Comparison of ENCODE assay signal across 21 mouse cellular contexts in the genomic region with DNA sequence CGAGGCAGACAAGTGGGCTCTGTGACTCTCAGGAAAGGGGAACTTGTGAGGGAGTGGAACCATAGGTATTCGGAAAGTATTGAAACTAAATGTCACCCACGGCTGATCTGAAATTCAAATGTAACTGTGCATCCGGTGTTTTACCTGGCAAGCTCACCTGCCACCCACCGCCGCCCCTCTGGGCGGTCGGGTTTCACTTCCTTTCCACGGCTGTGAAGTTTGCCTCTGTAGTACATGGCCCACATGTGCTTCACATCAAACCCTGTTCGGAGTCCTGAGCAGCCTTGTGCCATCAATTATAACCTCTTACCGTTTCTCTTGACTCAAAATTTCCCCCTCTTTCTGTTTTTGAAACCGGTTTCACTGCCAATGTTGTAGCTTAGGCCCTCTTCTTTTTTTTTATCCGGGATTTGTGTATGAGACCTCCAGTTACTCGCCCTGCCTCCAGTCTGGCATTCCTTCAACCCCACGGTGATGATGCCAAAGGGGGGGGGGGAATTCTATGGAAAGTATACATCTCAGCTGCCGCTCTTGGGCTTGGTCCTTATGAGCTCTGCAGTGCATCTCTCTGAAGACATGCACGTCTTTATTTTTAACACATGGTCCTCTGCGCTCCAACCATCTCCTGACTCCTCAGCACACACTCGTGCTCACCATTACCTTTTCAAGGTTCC.
DNase-seq lines count a peak whose midpoint lies in the region; ATAC-seq and TF ChIP-seq lines count a peak whose summit lies in the region.
"Had no signal": no experiment of that assay in that cellular context is flagged by ENCODE, and none has a peak within 500 bp of the region (broad histone marks: within the 10 kb centered on the region; RNA-seq: fewer than 3 reads in every experiment).

No protein-coding gene starts in this region.

- peaks cover 2% of the 10 kb centered on the region; the same call in 1 of the 2 replicates for H3K4me1 ChIP-seq in lung, embryonic 16.5 days (replicated peaks; ENCODE audit: control insufficient read depth, insufficient read depth, low read length)
- peaks cover 0 to 45% of the 10 kb centered on the region in 2 experiments; a peak in 2 of 4 replicates for H3K4me1 ChIP-seq in CH12.LX (ENCODE audit: control insufficient read depth in 1 of 2, insufficient read depth in 2 of 2)
- H3K4me1 ChIP-seq in embryonic facial prominence, embryonic 14.5 days (ENCODE audit: control insufficient read depth, insufficient read depth, low read length), result no peaks in the 10 kb centered on the region; the same call in 1 of the 2 replicates
- peaks cover 17% of the 10 kb centered on the region for H3K4me1 ChIP-seq in limb, embryonic 13.5 days
- H3K4me1 ChIP-seq: hindbrain, embryonic 12.5 days; intestine, embryonic 15.5 days; liver, embryonic 15.5 days; neural tube, embryonic 12.5 days had no signal

- no peak overlapping the region for H3K9ac ChIP-seq in lung, embryonic 16.5 days (ENCODE audit: low read length)
- H3K9ac ChIP-seq in CH12.LX (ENCODE audit: insufficient read depth, low read depth), result no peak overlapping the region
- no peak overlapping the region for H3K9ac ChIP-seq in embryonic facial prominence, embryonic 14.5 days (ENCODE audit: low read depth, low read length)
- H3K9ac ChIP-seq in limb, embryonic 13.5 days, result no peak overlapping the region
- H3K9ac ChIP-seq: forebrain, postnatal 0 days; hindbrain, embryonic 12.5 days; intestine, embryonic 15.5 days; liver, embryonic 15.5 days; neural tube, embryonic 12.5 days had no signal

- TF ChIP-seq EP300 in CH12.LX (IDR thresholded peaks at IDR 0.05; ENCODE audit: low read length), result peak; percentile 92

- H3K4me2 ChIP-seq in lung, embryonic 16.5 days (ENCODE audit: low read depth, low read length), result no peak overlapping the region
- peak overlapping the region; percentile 55 for H3K4me2 ChIP-seq in CH12.LX (ENCODE audit: insufficient read depth, low read depth, poor library complexity, severe bottlenecking)
- peak overlapping the region; percentile 23 for H3K4me2 ChIP-seq in embryonic facial prominence, embryonic 14.5 days (ENCODE audit: low read depth, low read length)
- H3K4me2 ChIP-seq in limb, embryonic 13.5 days (replicated peaks), result peak overlapping the region; percentile 16; the same call in 1 of the 2 replicates
- H3K4me2 ChIP-seq: hindbrain, embryonic 12.5 days; intestine, embryonic 15.5 days; liver, embryonic 15.5 days; midbrain, embryonic 11.5 days; neural tube, embryonic 12.5 days had no signal

- no peaks in the 10 kb centered on the region for H3K79me2 ChIP-seq in CH12.LX (replicated peaks; ENCODE audit: control insufficient read depth, extremely low read depth, insufficient read depth, poor library complexity, severe bottlenecking)

- no peak for TF ChIP-seq POLR2A in CH12.LX (IDR thresholded peaks at IDR 0.05; ENCODE audit: low read depth, low read length)

- TF ChIP-seq CTCF in CH12.LX (conservative IDR thresholded peaks at IDR 0.05 in 1 of 2, IDR thresholded peaks at IDR 0.05 in 1 of 2; ENCODE audit: low read depth in 2 of 2, low read length in 2 of 2), result no peak

- H3K9me3 ChIP-seq in lung, embryonic 16.5 days (ENCODE audit: control insufficient read depth, low read length), result no peaks in the 10 kb centered on the region
- H3K9me3 ChIP-seq in CH12.LX (replicated peaks; ENCODE audit: low read length), result peaks cover 7% of the 10 kb centered on the region
- H3K9me3 ChIP-seq in embryonic facial prominence, embryonic 14.5 days (ENCODE audit: control insufficient read depth, low read length), result no peaks in the 10 kb centered on the region
- no peaks in the 10 kb centered on the region for H3K9me3 ChIP-seq in limb, embryonic 13.5 days
- H3K9me3 ChIP-seq: hindbrain, embryonic 12.5 days; intestine, embryonic 15.5 days; liver, embryonic 15.5 days; neural tube, embryonic 12.5 days had no signal

- no peak for TF ChIP-seq RAD21 in CH12.LX (IDR thresholded peaks at IDR 0.05; ENCODE audit: low read depth, low read length)

- ATAC-seq in lung, embryonic 16.5 days (ENCODE audit: low read depth), result peak; percentile 38; the same call in 1 of the 2 replicates
- peak; percentile 79 for ATAC-seq in embryonic facial prominence, embryonic 14.5 days (ENCODE audit: low read depth)
- peak; percentile 81 for ATAC-seq in limb, embryonic 13.5 days (ENCODE audit: low FRiP score, low read depth)
- ATAC-seq in megakaryocyte-erythroid progenitor cell, adult 5-6 weeks (replicated peaks; ENCODE audit: low FRiP score, low TSS enrichment, poor library complexity, severe bottlenecking), result no peak
- ATAC-seq: activated CD4-positive, CD25-positive, alpha-beta regulatory T cell, adult 4 months; forebrain, postnatal 0 days; intestine, embryonic 15.5 days had no signal

- dilution Hi-C loops in CH12.LX (cut with MboI; ENCODE audit: extremely low pct_ligation_motif_present, extremely low pct_unique_long_range_greater_than_20kb, low sequenced_read_pairs), result no loop called here

- 58% methylated on average over 19 of the region's 19 CpGs for WGBS in lung, embryonic 16.5 days
- 36% methylated on average over 19 of the region's 19 CpGs for WGBS in embryonic facial prominence, embryonic 14.5 days
- WGBS in limb, embryonic 13.5 days, result 41% methylated on average over 19 of the region's 19 CpGs

- H3K27me3 ChIP-seq in lung, embryonic 16.5 days (ENCODE audit: control insufficient read depth, insufficient read depth, low read depth, low read length), result no peaks in the 10 kb centered on the region
- no peaks in the 10 kb centered on the region for H3K27me3 ChIP-seq in CH12.LX (replicated peaks)
- H3K27me3 ChIP-seq in embryonic facial prominence, embryonic 14.5 days (replicated peaks; ENCODE audit: control insufficient read depth, insufficient read depth, low read length), result no peaks in the 10 kb centered on the region
- no peaks in the 10 kb centered on the region for H3K27me3 ChIP-seq in limb, embryonic 13.5 days
- H3K27me3 ChIP-seq: hindbrain, embryonic 12.5 days; intestine, embryonic 15.5 days; liver, embryonic 15.5 days; neural tube, embryonic 12.5 days had no signal

- intact Hi-C loops in left cerebral cortex, postnatal 10 days (cut with DNase I), result no loop called here

- no peak for DNase-seq in lung, postnatal 25 days (ENCODE audit: low spot score)
- peak; percentile 86 for DNase-seq in CH12.LX (ENCODE audit: extremely low read depth)
- DNase-seq in embryonic facial prominence, embryonic 14.5 days (ENCODE audit: low spot score), result peak; percentile 70
- DNase-seq in thymus, adult 18-20 months, result no peak
- DNase-seq in left cerebral cortex, postnatal 10 days (ENCODE audit: extremely low spot score in 1 of 2, low spot score in 2 of 2), result no peak
- DNase-seq: adrenal gland, postnatal 36 days; cerebellum, adult 2 months; forebrain, postnatal 0 days; gastrocnemius, postnatal 10 days; kidney, postnatal 25 days; layer of hippocampus, adult 9-11 months; lung, postnatal 36 days had no signal

- H3K4me3 ChIP-seq in lung, embryonic 16.5 days (ENCODE audit: low read length), result no peak overlapping the region
- no peak overlapping the region for H3K4me3 ChIP-seq in CH12.LX (replicated peaks in 1 of 3; ENCODE audit: low read depth in 2 of 3, low read length in 2 of 3, poor library complexity in 1 of 3)
- no peak overlapping the region for H3K4me3 ChIP-seq in embryonic facial prominence, embryonic 14.5 days (ENCODE audit: low read depth, low read length)
- H3K4me3 ChIP-seq in limb, embryonic 13.5 days, result no peak overlapping the region
- H3K4me3 ChIP-seq: hindbrain, embryonic 12.5 days; intestine, embryonic 15.5 days; liver, embryonic 15.5 days; neural tube, embryonic 12.5 days had no signal

- no peaks in the 10 kb centered on the region for H3K36me3 ChIP-seq in lung, embryonic 16.5 days (ENCODE audit: control insufficient read depth, insufficient read depth, low read length)
- no peaks in the 10 kb centered on the region for H3K36me3 ChIP-seq in CH12.LX (replicated peaks in 1 of 2; ENCODE audit: control insufficient read depth in 1 of 2, insufficient read depth in 1 of 2, low read length in 1 of 2)
- no peaks in the 10 kb centered on the region for H3K36me3 ChIP-seq in embryonic facial prominence, embryonic 14.5 days (ENCODE audit: control insufficient read depth, insufficient read depth, low read length)
- H3K36me3 ChIP-seq in limb, embryonic 13.5 days, result no peaks in the 10 kb centered on the region; the same call in 1 of the 2 replicates
- H3K36me3 ChIP-seq: hindbrain, embryonic 12.5 days; intestine, embryonic 15.5 days; liver, embryonic 15.5 days; neural tube, embryonic 12.5 days had no signal

- no peak overlapping the region for H3K27ac ChIP-seq in lung, embryonic 16.5 days (ENCODE audit: low read length)
- no peak overlapping the region for H3K27ac ChIP-seq in CH12.LX (ENCODE audit: insufficient read depth, low read depth)
- H3K27ac ChIP-seq in embryonic facial prominence, embryonic 14.5 days (replicated peaks; ENCODE audit: low read depth, low read length), result peak overlapping the region; percentile 58
- peak overlapping the region; percentile 7; the same call in 1 of the 2 replicates for H3K27ac ChIP-seq in limb, embryonic 13.5 days
- H3K27ac ChIP-seq: hindbrain, embryonic 12.5 days; intestine, embryonic 15.5 days; liver, embryonic 15.5 days; neural tube, embryonic 12.5 days had no signal

- in situ Hi-C loops in CH12.LX (cut with MboI; ENCODE audit: low pct_ligation_motif_present, low pct_unique_long_range_greater_than_20kb, low sequenced_read_pairs), result no loop called here

TF ChIP-seq in CH12.LX, 34 proteins besides CTCF, POLR2A, EP300 and RAD21 (continues in another document):
- TF ChIP-seq MAZ (IDR thresholded peaks at IDR 0.05; ENCODE audit: low read depth, low read length) (0 out of 2 replicates have a peak, but pooled peaks have one; percentile 61), HCFC1 (IDR thresholded peaks at IDR 0.05; ENCODE audit: low read depth, low read length) (no peak), JUN (IDR thresholded peaks at IDR 0.05; ENCODE audit: insufficient read depth, low read depth, low read length) (no peak; the same call in 1 of the 2 replicates), IRF4 (IDR thresholded peaks at IDR 0.05; ENCODE audit: low read depth, low read length) (peak; percentile 96), USF1 (IDR thresholded peaks at IDR 0.05; ENCODE audit: low read depth, low read length) (no peak), MYC (IDR thresholded peaks at IDR 0.05; ENCODE audit: low read depth, low read length) (peak; percentile 95), BHLHE40 (IDR thresholded peaks at IDR 0.05; ENCODE audit: low read depth, low read length) (peak; percentile 90), TCF12 (IDR thresholded peaks at IDR 0.05; ENCODE audit: low read depth, low read length) (peak; percentile 77), JUND (conservative IDR thresholded peaks at IDR 0.05; ENCODE audit: low read depth, low read length) (no peak), ZNF384 (IDR thresholded peaks at IDR 0.05; ENCODE audit: low read depth, low read length) (peak; percentile 79), ZC3H11A (IDR thresholded peaks at IDR 0.05; ENCODE audit: low read depth, low read length) (no peak), MAFK (IDR thresholded peaks at IDR 0.05; ENCODE audit: insufficient replicate concordance, low read length) (peak; percentile 43; the same call in 1 of the 2 replicates), POLR2AphosphoS2 (IDR thresholded peaks at IDR 0.05; ENCODE audit: low read depth, low read length) (no peak), ETS1 (conservative IDR thresholded peaks at IDR 0.05; ENCODE audit: low read depth, low read length) (peak; percentile 78)

Comparison
In these comparisons a context has a peak if more than half of its experiments do, and no peak if none do; other contexts are left out.
1. H3K27ac ChIP-seq: peak in embryonic facial prominence, embryonic 14.5 days (single experiment) and limb, embryonic 13.5 days (single experiment); none in lung, embryonic 16.5 days (single experiment) and CH12.LX (single experiment).
2. DNase-seq: peak in CH12.LX (single experiment) and embryonic facial prominence, embryonic 14.5 days (single experiment); none in lung, postnatal 25 days (single experiment), thymus, adult 18-20 months (0 of 2) and left cerebral cortex, postnatal 10 days (0 of 2).